Mouse (Mus musculus): ENCODE results near the gene Siah3.
A peak's percentile ranks its signal among the peaks of the same experiment; 100 is the strongest.

Siah3 gene

DNA sequence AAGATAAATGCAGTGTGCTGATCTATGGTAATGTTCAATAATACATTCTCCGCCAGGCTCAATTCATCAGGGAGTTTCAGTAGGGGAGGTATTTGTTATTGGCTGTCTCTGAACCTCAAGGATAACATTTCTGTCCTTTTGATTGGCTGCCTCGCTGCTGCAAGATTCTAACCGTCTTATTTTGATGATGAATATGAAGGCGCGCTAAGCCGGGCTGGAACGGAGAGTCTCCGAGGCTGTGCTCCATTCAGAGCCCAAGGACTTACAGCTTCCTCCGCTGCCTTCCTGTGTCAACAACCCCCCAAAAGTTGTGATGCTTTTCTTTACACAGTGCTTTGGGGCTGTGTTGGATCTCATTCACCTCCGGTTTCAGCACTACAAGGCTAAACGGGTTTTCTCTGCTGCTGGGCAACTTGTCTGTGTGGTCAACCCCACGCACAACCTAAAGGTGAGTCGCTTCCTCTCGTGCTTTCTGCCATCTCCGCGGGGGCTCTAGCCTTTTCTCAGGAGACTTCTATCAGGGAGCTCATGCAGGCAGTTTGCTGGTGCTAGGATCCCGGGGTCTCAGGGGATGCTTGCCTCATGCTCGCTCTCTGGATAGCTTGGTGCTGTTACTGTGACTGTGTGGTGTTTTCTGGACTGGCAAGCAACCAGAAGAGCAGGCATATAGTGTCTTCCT is at the start of gene Siah3:
Gene Siah3, plus strand, starts transcription at position 240 of the 679 bp plus-strand sequence.
- DNase-seq (ENCODE audit: low spot score), result peak; percentile 39

DNA sequence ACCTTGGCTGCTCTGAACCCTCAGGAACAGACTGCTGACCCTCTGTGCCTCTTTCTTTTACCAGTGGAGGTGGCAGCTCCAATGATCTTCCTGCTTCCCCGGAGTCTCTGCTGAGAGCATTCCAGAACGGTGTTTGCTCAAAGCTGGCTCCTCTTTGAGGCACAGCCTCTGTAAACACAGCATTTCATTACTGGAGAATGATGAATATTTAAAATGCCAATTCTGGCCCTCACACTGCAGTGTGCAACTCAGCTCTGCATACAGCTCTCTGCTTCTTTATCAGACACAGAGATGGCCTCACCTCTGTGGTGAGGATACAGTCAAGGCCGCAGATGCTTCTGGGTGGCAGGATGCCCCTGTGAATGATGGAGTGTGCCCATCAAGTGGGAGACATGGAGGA is 46.0 kb upstream of the Siah3 start:
- DNase-seq (ENCODE audit: low spot score), result no peak

- no peak for DNase-seq (ENCODE audit: low spot score)
Measured at GRCm38 (mm10) chr14:75410392-75410791, 45.4 kb upstream of the Siah3 start.

DNA sequence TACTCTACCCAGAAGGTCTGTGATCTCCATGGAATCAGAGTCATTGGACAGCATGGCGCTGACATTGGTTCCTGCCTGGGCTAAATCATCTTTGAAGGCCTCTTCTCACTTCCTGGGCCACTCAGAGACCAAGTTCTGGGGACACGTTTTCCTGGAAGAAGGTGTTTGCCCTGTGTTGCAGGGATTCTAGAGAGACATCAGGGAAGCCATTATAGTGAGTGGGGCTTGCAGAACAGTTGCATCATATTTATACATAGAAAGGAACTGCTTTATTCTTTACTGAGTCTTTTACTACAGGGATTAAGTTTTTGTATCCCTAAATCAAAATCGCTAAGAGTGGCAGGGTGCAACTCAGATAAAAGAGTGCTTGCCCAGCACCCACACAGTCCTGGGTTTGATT is 37.1 kb upstream of the Siah3 start:
- DNase-seq (ENCODE audit: low spot score), result no peak

GRCm38 (mm10) chr14:75419876-75420275 is 35.9 kb upstream of the Siah3 start:
- peak; percentile 23 for DNase-seq (ENCODE audit: low spot score)

DNA sequence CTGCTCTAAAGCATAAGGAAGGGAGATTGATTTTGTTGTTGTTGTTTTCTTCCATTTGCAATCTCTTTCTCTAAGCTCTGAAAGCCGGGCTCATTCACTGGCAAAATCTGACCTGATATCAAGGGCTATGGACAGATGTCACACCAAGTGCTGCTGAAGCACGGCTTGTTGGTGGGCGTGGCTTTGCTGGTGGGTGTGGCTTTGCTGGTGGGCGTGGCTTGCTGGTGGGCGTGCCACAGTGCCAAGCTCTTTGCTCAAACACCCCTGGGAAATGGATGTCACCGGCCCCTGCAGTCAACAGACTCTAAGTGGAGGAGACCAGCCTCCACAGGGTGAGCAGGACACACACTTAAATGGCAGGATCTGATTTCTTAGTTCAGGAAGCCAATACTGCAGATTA is 35.0 kb upstream of the Siah3 start:
- DNase-seq (ENCODE audit: low spot score), result peak; percentile 48

GRCm38 (mm10) chr14:75431173-75431786 is 24.5 kb upstream of the Siah3 start:
- peak; percentile 39 for DNase-seq (ENCODE audit: low spot score)

DNA sequence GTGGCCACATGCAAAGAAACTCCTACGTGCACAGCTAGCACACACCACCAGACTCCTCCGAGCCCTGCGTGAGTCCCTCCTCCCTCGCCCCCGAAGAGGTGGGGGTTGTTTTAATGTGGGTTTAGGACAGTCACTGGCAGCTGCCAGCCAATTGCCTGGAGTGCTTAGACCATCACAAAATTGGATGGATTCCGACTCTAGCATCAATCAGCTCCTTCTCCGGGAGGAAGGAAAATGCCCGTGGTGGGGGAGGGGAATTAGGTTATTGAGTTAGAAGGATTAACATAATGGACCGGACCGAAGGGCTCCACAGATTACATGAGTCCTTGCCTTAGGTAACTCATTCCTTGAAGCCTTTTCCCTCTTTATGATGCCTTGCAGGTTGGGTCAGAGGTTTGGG is 22.9 kb upstream of the Siah3 start:
- DNase-seq (ENCODE audit: low spot score), result peak; percentile 38

DNA sequence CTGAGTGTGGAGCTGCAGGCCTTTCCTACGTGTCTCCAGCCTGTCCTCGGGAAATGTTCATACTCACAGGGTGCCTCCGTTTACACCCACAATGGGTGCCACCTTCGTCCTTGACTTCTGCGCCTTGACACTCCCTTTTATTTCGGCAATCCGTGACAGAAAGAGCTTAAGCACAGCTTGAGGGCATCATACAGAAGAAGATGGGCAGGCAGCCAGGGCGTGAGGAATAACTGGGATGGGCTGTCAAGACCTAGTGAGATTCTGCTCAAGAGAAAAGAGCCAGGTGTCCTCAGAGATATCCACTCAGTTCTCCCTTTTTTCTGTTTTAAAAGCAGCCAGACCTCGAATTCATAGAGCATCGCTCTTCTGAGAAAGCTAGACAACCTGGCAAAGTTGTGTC is 21.2 kb upstream of the Siah3 start:
- peak; percentile 33 for DNase-seq (ENCODE audit: low spot score)

GRCm38 (mm10) chr14:75444486-75445105 is 11.2 kb upstream of the Siah3 start:
- DNase-seq (ENCODE audit: low spot score), result peak; percentile 29

GRCm38 (mm10) chr14:75445281-75445947 is 10.4 kb upstream of the Siah3 start:
- DNase-seq (ENCODE audit: low spot score), result peak; percentile 69

- DNase-seq (ENCODE audit: low spot score), result no peak
Measured at GRCm38 (mm10) chr14:75445948-75446281, 9.9 kb upstream of the Siah3 start.

- peak; percentile 13 for DNase-seq (ENCODE audit: low spot score)
Measured at GRCm38 (mm10) chr14:75446314-75446713, 9.5 kb upstream of the Siah3 start.

DNA sequence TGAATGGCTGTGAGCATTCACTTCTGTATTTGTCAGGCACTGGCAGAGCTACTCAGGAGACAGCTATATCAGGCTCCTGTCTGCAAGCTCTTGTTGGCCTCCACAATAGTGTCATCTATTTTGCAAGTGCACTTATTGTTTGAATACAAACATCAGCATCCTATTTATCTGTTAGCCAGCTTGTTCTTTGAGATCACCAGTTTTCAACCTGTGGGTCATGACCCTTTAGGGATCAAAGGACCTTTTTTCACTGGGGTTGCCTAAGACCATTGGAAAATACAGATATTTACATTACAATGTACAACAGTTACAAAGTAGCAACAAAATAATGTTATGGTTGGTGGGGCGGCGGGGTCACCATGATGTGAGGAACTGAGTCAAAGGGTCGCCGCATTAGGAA is 1.9 kb upstream of the Siah3 start:
- DNase-seq (ENCODE audit: low spot score), result peak; percentile 16

GRCm38 (mm10) chr14:75454716-75455115 is 1.1 kb upstream of the Siah3 start:
- DNase-seq (ENCODE audit: low spot score), result peak; percentile 48

- DNase-seq (ENCODE audit: low spot score), result peak; percentile 6
Measured at GRCm38 (mm10) chr14:75455361-75455742, 430 bp upstream of the Siah3 start.

GRCm38 (mm10) chr14:75456489-75457220 is 873 bp downstream of the Siah3 start:
- peak; percentile 47 for DNase-seq (ENCODE audit: low spot score)

- peak; percentile 41 for DNase-seq (ENCODE audit: low spot score)
Measured at GRCm38 (mm10) chr14:75457221-75457600, 1.4 kb downstream of the Siah3 start.

GRCm38 (mm10) chr14:75459431-75459830 is 3.6 kb downstream of the Siah3 start:
- DNase-seq (ENCODE audit: low spot score), result no peak

DNA sequence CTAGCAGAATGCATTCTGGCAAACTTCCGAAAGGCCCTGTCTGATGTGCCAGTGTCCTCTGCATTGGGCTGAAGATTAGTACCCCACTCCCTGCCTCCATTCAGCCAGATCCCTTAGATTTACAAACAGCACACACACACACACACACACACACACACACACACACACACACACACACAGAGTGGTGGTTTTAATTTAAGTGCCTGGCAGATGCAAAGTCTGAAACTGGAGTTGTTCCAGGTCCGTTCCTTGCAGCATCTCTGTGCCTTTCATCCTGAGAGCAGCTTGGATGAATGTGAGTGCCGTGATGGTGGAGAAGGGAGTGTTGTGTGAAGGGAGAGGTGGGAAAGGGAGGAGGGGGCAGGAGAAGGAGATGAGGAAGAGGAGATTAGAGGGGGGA is 4.2 kb downstream of the Siah3 start:
- DNase-seq (ENCODE audit: low spot score), result peak; percentile 33

DNA sequence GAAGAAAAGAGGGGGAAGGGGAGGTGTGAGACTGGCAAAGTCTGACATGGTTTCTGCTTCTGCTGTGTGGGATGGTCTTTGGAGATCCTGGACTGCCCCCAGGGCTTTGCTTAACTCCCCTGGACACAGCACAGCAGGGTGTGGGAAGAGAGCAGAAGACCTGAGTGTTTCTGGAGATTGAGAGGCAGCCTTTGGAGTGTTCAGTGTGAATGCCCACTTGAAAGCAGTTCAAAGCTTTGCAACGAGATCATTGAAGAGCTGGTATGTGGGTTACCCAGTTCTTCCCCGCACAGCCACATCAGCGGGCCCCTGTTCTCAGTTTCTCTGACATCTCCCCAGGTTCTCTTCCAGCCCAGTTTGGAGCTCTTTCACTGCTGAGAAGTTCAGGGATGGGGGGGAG is 4.7 kb downstream of the Siah3 start:
- DNase-seq (ENCODE audit: low spot score), result peak; percentile 18

DNA sequence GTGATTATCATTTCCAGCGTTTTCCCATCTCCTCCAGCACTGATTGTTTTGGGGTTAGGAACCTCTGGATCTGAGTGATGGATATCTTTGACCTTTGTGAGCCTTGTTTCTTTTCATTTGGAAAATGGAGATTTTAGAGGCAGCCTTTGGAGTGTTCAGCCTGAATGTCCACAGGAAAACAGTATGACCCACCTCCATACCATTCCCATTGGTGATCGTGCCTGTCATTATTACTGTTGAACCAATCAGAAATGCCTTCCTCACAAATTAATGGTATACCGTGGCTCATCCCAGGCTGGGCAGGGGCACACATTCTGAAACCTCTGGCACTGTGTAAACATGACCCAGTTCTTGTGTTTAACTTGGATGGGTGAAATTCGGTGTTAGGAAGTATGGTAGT is 6.0 kb downstream of the Siah3 start:
- DNase-seq (ENCODE audit: low spot score), result no peak
